Mouse (Mus musculus) 416B (cell line): ENCODE measurements around the gene Eif2b2.

ENCODE experiments used
- DNase-seq: peaks from one replicate; pipeline ENCODE4 v3.0.0; 2011; ENCODE audit warnings: low read depth

Gene Eif2b2

DNA sequence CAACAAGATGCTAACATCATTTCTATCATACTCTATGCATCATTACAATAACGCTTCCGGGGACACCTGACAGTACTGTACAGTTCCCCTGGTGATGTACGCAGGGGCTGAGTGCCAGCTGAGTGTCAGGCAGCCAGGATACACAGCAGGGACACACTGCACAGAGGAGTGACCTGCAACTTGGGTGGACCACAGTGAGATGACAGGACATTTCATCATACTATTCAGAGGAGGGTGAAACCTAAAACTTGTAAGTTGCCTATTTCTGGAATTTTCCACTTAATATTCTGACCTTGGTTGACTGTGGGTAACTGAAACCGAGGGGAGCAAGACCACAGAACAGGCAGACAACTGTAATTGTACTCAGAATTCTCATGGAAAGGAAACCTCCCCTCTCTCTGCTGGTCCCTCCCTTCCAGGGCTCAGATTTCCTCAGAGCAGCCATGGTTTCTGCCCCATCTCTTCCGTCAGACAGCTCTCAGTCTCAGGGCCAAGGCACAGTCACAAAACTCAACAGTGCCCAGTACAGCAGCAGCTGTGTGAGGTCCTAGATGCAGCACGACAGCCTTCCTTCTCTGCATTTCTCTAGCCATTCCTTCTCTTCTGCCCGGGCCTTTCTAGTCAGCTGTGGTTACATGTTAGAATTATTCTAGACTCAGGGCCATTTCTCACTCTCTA lies 36.9 kb downstream of the Eif2b2 start:
- peak; percentile 87 for DNase-seq

DNA sequence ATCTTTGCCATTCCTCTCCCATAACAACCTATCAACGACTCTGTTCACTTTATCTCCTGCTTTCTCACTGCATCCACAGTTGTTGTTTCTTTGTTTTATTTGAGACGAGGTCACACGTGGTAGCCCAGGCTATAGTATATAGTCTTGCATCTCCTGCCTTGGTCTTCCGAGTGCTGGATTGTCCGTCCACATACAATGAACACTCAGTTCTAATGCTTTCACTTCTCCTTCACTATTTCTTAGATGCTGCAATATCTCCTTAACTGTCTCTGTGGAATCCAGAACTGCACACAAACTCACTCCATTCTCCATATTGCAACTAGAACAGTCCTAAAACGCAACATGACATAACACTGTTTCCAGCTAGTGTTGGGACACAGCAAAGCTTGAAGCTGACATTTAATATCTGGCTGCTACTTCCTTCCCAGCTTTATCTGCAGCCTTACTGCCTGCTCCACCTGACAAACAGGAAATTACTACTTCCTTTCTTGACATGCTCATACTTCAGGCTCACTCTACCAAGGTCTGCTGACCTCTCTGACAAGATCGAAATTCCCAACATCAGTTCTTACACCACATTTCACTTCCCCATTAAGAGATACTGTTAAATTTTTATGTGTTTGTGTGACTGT lies 37.8 kb downstream of the Eif2b2 start:
- DNase-seq: peak; percentile 89

- no peak for DNase-seq
Measured at GRCm38 (mm10) chr12:85262489-85262888, 43.2 kb downstream of the Eif2b2 start.

- DNase-seq: no peak
Measured at GRCm38 (mm10) chr12:85263190-85263589, 43.9 kb downstream of the Eif2b2 start.

DNA sequence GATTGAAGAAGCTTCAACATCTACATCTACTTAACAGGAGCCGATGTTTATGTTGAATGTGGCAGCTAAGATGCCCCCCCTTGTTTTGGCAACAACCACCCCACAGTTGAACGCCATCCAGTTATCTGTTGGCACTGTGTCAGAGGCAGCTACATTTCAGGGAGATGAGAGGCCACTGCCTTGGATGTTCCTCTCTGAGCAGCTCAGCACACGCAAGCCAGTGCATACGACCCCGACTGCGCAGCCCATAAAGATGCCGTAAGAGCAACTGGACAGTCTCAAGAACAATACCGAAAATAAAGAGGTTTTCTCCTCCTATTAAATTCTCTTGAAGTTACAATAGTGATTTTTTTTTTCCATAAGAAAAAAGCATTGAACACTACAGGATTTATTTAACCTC lies 45.2 kb downstream of the Eif2b2 start:
- no peak for DNase-seq

- DNase-seq: no peak
Measured at GRCm38 (mm10) chr12:85264940-85265339, 45.7 kb downstream of the Eif2b2 start.

- no peak for DNase-seq
Measured at GRCm38 (mm10) chr12:85266248-85266647, 47.0 kb downstream of the Eif2b2 start.

DNA sequence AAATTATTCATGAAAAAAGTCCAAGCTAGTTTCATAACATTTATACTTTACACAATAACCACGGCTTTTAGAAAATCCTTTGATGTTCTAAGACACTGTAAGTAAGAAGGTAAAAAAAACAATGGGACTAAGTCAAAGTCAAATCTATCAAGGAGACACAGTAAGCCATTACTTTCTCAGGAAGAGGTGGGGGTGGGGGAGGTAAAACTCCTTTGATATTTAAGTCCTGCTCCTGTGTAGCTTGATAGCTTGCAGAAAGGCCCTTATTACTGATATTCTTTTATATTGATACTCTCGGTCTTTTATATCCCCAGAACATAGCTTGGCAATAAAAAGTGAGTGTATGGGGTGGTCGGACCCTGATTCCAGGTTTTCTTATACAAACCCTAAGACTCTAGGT lies 50.5 kb downstream of the Eif2b2 start:
- DNase-seq: no peak

- DNase-seq: no peak
Measured at GRCm38 (mm10) chr12:85270319-85270718, 51.0 kb downstream of the Eif2b2 start, which contains the start of gene Mlh3. Mlh3 (minus strand) TSS chr12:85270599.

DNA sequence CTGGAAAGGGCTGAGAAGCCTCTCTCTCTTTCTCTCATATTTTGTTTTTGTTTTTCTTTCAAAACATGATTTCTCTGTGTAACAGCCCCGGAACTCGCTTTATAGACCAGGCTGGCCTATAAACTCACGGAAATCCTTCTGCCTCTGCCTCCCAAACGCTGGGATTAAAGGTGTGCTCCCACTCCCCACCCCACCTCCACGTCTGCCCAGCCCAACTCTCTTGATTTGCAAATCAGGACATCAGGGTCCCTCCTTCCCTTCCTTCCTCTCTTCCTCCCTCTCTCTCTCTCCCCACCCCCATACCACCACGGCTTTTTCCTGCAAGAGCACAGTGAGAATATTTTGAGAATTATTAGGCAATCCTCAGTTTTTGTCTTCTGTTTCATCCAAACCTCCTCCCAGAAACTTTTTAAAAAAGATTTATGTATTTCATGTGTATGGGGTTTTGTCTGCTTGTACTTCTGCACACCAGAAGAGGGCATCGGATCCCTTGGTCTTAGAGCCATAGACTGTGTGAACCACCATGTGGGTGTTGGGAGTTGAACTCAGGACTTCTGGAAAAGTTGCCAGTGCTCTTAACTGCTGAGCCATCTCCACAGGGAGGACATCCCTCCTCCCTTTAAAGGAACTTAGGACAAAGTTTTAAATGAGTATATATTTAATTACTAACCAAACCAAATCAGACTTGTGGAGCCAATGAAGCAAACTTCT lies 52.0 kb downstream of the Eif2b2 start:
- no peak for DNase-seq

- no peak for DNase-seq
Measured at GRCm38 (mm10) chr12:85271843-85272206, 52.5 kb downstream of the Eif2b2 start.

GRCm38 (mm10) chr12:85273508-85273907 lies 54.2 kb downstream of the Eif2b2 start:
- DNase-seq: no peak
